18 mouse cellular contexts compared by ENCODE assay signal in the genomic region with DNA sequence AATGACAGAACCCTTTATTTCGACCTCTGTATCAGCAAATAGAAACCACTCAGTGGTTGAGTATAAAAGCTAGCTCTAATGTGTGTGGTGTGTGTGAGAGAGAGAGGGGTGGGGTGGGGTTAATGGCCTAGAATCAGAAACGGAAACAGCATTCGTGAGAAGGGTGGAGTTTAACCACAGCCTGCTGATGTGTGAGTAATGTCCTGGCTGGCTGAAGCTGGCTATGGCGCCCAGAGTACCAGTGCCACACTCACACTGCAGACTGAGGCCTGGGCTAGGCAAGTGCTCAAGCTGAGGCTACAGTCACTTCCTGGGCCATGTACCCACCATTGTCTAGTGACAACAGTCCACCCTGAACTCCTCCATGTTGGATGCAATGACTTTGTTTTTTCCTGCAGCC. TPM values are rescaled to one million over a fixed set of nuclear protein-coding genes. Genes with fewer than 3 reads are reported as not detected.
A peak's percentile ranks its signal among the peaks of the same experiment; 100 is the strongest.
DNase-seq lines count a peak whose midpoint lies in the region; ATAC-seq lines count a peak whose summit lies in the region.
"Had no signal": no experiment of that assay in that cellular context is flagged by ENCODE, and none has a peak within 500 bp of the region (broad histone marks: within the 10 kb centered on the region; RNA-seq: fewer than 3 reads in every experiment).

No protein-coding gene starts in this region.

- ATAC-seq in CD4-positive, CD25-positive, alpha-beta regulatory T cell, adult 4 months: peak; percentile 47
- peak; percentile 93 for ATAC-seq in activated CD4-positive, CD25-positive, alpha-beta regulatory T cell, adult 4 months
- ATAC-seq: inflammation-experienced regulatory T-cells, adult 6 months; lung, postnatal 0 days; midbrain, embryonic 13.5 days had no signal

- no peaks in the 10 kb centered on the region for H3K36me3 ChIP-seq in macrophage (ENCODE audit: inconsistent target)
- H3K36me3 ChIP-seq: limb, embryonic 13.5 days had no signal

- no peak overlapping the region for H3K4me3 ChIP-seq in macrophage (ENCODE audit: inconsistent target)
- H3K4me3 ChIP-seq: embryonic facial prominence, embryonic 10.5 days; erythroblast, embryonic 14.5 days; hindbrain, embryonic 10.5 days; limb, embryonic 13.5 days; midbrain, embryonic 13.5 days had no signal

- peaks cover 29% of the 10 kb centered on the region for H3K79me2 ChIP-seq in macrophage (ENCODE audit: inconsistent target)

- DNase-seq in 3134 (ENCODE audit: extremely low read depth, insufficient read length, low spot score): peak; percentile 71
- DNase-seq in layer of hippocampus, postnatal 14 days (ENCODE audit: low spot score in 2 of 2): no peak
- DNase-seq in heart, adult 11 months: no peak
- DNase-seq in spleen, adult 18-20 months: no peak
- no peak for DNase-seq in cerebellum, postnatal 4 days (ENCODE audit: low spot score in 2 of 2)
- DNase-seq: adrenal gland, postnatal 25 days; right cerebral cortex, postnatal 25 days had no signal

- peak overlapping the region; percentile 46 for H3K27ac ChIP-seq in macrophage
- H3K27ac ChIP-seq: embryonic facial prominence, embryonic 10.5 days; hindbrain, embryonic 10.5 days; limb, embryonic 13.5 days; midbrain, embryonic 13.5 days had no signal

- WGBS in macrophage (ENCODE audit: missing documents): 24% methylated on average over 3 of the region's 4 CpGs

RNA-seq across cellular contexts. Expression of a gene that starts 29.6 kb away (rescaled TPM):
- 1 to 10 TPM in 1 of 2 experiments, under 1 TPM in 1; 0.68 to 1.9 TPM for polyA plus RNA-seq in CD4-positive, CD25-positive, alpha-beta regulatory T cell, adult 4 months (2017; shearing (Covaris generic))
- polyA plus RNA-seq in activated CD4-positive, CD25-positive, alpha-beta regulatory T cell, adult 4 months (2017; shearing (Covaris generic)): 1 to 10 TPM; 2.1 to 2.6 TPM
- total RNA-seq in macrophage (2018; cell fraction: chromatin; rRNA removed): 10 to 100 TPM; 10.9 to 86.0 (median 38.8) TPM
- total RNA-seq in macrophage (2018; cell fraction: cytosol; rRNA removed): 10 to 100 TPM in 2 of 26 experiments, 1 to 10 TPM in 24; 3.2 to 10.3 (median 6.1) TPM
- 10 to 100 TPM in 17 of 26 experiments, 1 to 10 TPM in 9; 6.2 to 65.9 (median 18.6) TPM for total RNA-seq in macrophage (2018; cell fraction: nucleus; rRNA removed)
- 4.1 to 8.3 TPM (median 8.2 TPM) in 3 replicates for polyA plus RNA-seq in macrophage (2018)
- total RNA-seq in layer of hippocampus, postnatal 14 days (2021): 10 to 100 TPM; 28.5 to 31.8 TPM
- polyA plus RNA-seq: erythroblast, embryonic 14.5 days had no signal

RNA-seq across cellular contexts. Expression of a gene that starts 40.5 kb away (rescaled TPM):
- not detected for polyA plus RNA-seq in CD4-positive, CD25-positive, alpha-beta regulatory T cell, adult 4 months (2017; shearing (Covaris generic))
- not detected for polyA plus RNA-seq in activated CD4-positive, CD25-positive, alpha-beta regulatory T cell, adult 4 months (2017; shearing (Covaris generic))
- total RNA-seq in macrophage (2018; cell fraction: chromatin; rRNA removed): not detected
- total RNA-seq in macrophage (2018; cell fraction: cytosol; rRNA removed): not detected
- not detected for total RNA-seq in macrophage (2018; cell fraction: nucleus; rRNA removed)
- not detected in 3 replicates for polyA plus RNA-seq in macrophage (2018)
- 1 to 10 TPM; 3.5 to 4.5 TPM for total RNA-seq in layer of hippocampus, postnatal 14 days (2021)
- total RNA-seq: CH12.LX had no signal
- polyA plus RNA-seq: erythroblast, embryonic 14.5 days; inflammation-experienced regulatory T-cells, adult 6 months; lung, postnatal 0 days had no signal
